8 mouse cellular contexts compared by ENCODE assay signal in the genomic region with DNA sequence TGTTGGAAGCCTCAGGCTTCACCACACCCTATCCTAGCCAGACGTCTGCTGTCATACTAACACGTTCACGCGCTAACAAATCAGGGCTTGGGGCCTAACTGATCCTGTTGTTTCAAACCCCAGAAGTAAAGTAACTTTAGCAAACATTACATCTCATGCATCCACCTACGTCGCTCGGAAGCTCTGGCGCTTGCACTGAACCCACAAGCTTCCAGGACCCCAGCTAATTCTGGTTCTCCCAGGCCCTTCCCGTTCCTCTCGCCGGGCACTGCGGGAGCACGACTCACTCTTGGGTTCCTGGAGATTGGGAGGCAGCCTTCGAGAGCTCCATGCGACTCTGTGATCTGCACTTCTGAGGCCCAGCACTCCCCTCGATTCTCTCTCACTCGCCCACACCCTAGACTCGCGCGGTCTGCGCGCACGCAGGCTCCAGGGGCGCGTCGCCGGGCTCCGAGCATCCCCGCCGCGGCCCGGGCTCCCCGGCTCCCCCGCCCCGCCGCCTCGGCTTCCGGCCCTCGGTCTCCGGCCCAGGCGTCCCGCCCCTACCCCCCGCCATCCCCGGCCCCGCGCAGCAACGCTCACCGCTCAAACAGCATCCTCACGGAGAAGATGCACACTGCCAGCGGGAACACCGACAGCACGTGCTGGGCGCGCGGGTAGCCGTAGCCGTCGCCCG. TPM values are rescaled to one million over a fixed set of nuclear protein-coding genes. Genes with fewer than 3 reads are reported as not detected.
DNase-seq lines count a peak whose midpoint lies in the region.

No protein-coding gene starts in this region.

- WGBS in heart, embryonic 10.5 days: under 1% methylated on average over 59 of the region's 59 CpGs
- 1% methylated on average over 59 of the region's 59 CpGs for WGBS in midbrain, embryonic 10.5 days

- peaks cover 21% of the 10 kb centered on the region for H3K4me1 ChIP-seq in heart, embryonic 10.5 days
- peaks cover 35% of the 10 kb centered on the region for H3K4me1 ChIP-seq in midbrain, embryonic 10.5 days

- H3K9me3 ChIP-seq in heart, embryonic 10.5 days: no peaks in the 10 kb centered on the region
- no peaks in the 10 kb centered on the region for H3K9me3 ChIP-seq in midbrain, embryonic 10.5 days (replicated peaks)

- H3K27ac ChIP-seq in heart, embryonic 10.5 days: peak overlapping the region; percentile 92
- peak overlapping the region; percentile 97 for H3K27ac ChIP-seq in midbrain, embryonic 10.5 days (replicated peaks)

- no peaks in the 10 kb centered on the region for H3K27me3 ChIP-seq in heart, embryonic 10.5 days (ENCODE audit: insufficient read depth, poor library complexity, severe bottlenecking)
- no peaks in the 10 kb centered on the region for H3K27me3 ChIP-seq in midbrain, embryonic 10.5 days (ENCODE audit: low read depth, poor library complexity, severe bottlenecking)

- intact Hi-C loops in left cerebral cortex, postnatal 10 days (cut with DNase I): loop anchor here (5.0 kb wide), 1 partner anchor 44 kb away; a partner anchor contains a TSS

- H3K36me3 ChIP-seq in heart, embryonic 10.5 days: no peaks in the 10 kb centered on the region
- H3K36me3 ChIP-seq in midbrain, embryonic 10.5 days: peaks cover 3% of the 10 kb centered on the region

- peak; percentile 25 to 54 for DNase-seq in left cerebral cortex, adult 18-20 months (ENCODE audit: low spot score in 2 of 2)
- DNase-seq in left cerebral cortex, postnatal 10 days (ENCODE audit: extremely low spot score in 1 of 2, low spot score in 2 of 2): no peak
- DNase-seq in ES-CJ7 (ENCODE audit: low read depth, low spot score): peak; percentile 46
- peak; percentile 41 for DNase-seq in cerebellum, adult 9-10 months
- peak; percentile 78 for DNase-seq in heart, embryonic 10.5 days (ENCODE audit: low spot score)
- peak; percentile 16 for DNase-seq in layer of hippocampus, adult 9-11 months
- no peak for DNase-seq in midbrain, embryonic 10.5 days (ENCODE audit: low spot score)
- DNase-seq in B cell, adult 2 months: no peak

- H3K4me3 ChIP-seq in heart, embryonic 10.5 days: peak overlapping the region; percentile 94
- peak overlapping the region; percentile 88 for H3K4me3 ChIP-seq in midbrain, embryonic 10.5 days

RNA-seq across cellular contexts. Expression of a gene that starts 0.9 kb away (rescaled TPM):
- total RNA-seq in left cerebral cortex, adult 18-20 months (2021): 10 to 100 TPM; 34.4 to 35.2 TPM
- total RNA-seq in left cerebral cortex, postnatal 10 days (2021): 10 to 100 TPM; 43.6 to 47.2 TPM
- polyA plus RNA-seq in heart, embryonic 10.5 days (2016; fragmentation: Nextera tagmentation; extraction: Ambion mirVana): 56.5 and 60.3 TPM in 2 replicates
- polyA plus RNA-seq in midbrain, embryonic 10.5 days (2016; fragmentation: Nextera tagmentation; extraction: Ambion mirVana): 58.4 and 63.5 TPM in 2 replicates

RNA-seq across cellular contexts. Expression of a gene that starts 46.3 kb away (rescaled TPM):
- total RNA-seq in left cerebral cortex, adult 18-20 months (2021): 100 to 1,000 TPM; 126 TPM
- total RNA-seq in left cerebral cortex, postnatal 10 days (2021): 10 to 100 TPM; 96.8 to 99.0 TPM
- 164 and 187 TPM in 2 replicates for polyA plus RNA-seq in heart, embryonic 10.5 days (2016; fragmentation: Nextera tagmentation; extraction: Ambion mirVana)
- 157 and 159 TPM in 2 replicates for polyA plus RNA-seq in midbrain, embryonic 10.5 days (2016; fragmentation: Nextera tagmentation; extraction: Ambion mirVana)

RNA-seq across cellular contexts. Expression of a gene that starts 54.4 kb away (rescaled TPM):
- 10 to 100 TPM; 76.6 to 82.3 TPM for total RNA-seq in left cerebral cortex, adult 18-20 months (2021)
- total RNA-seq in left cerebral cortex, postnatal 10 days (2021): 10 to 100 TPM; 13.9 to 16.9 TPM
- polyA plus RNA-seq in heart, embryonic 10.5 days (2016; fragmentation: Nextera tagmentation; extraction: Ambion mirVana): 0.74 and 0.87 TPM in 2 replicates
- polyA plus RNA-seq in midbrain, embryonic 10.5 days (2016; fragmentation: Nextera tagmentation; extraction: Ambion mirVana): 0.40 and 0.62 TPM in 2 replicates

Comparison
In these comparisons a context has a peak if more than half of its experiments do, and no peak if none do; other contexts are left out.
1. DNase-seq: peak in left cerebral cortex, adult 18-20 months (2 of 2), ES-CJ7 (single experiment), cerebellum, adult 9-10 months (single experiment), heart, embryonic 10.5 days (single experiment) and layer of hippocampus, adult 9-11 months (single experiment); none in left cerebral cortex, postnatal 10 days (0 of 2), midbrain, embryonic 10.5 days (single experiment) and B cell, adult 2 months (0 of 2).
2. RNA of a gene that starts 54.4 kb away (total RNA-seq): 76.6 to 82.3 TPM in left cerebral cortex, adult 18-20 months; 13.9 to 16.9 TPM in left cerebral cortex, postnatal 10 days; every median in the first group is over 4 times any median in the second.